Mouse (Mus musculus) forebrain, embryonic 10.5 days (tissue): Measurements from ENCODE around the gene Dennd4b. TPM values are rescaled to one million over a fixed set of nuclear protein-coding genes. Genes with fewer than 3 reads are reported as not detected.

ENCODE experiments used
- DNase-seq: peaks from one replicate; pipeline ENCODE4 v3.0.0-alpha.2; 2017; ENCODE audit warnings: low spot score; ENCODE audit errors: extremely low spot score
- H3K27ac ChIP-seq: fragments of 300-500 bp; sonication (generic); 2 replicates; pipeline ENCODE4 v1.5.1; 2016; ENCODE audit warnings: mild to moderate bottlenecking
- H3K27me3 ChIP-seq: fragments of 300-500 bp; sonication (generic); 2 replicates; pipeline ENCODE4 v1.6.1; 2016; ENCODE audit warnings: mild to moderate bottlenecking; ENCODE audit not compliant: poor library complexity, severe bottlenecking
- H3K36me3 ChIP-seq: fragments of 300-500 bp; sonication (generic); replicated peaks from 2 replicates; pipeline ENCODE4 v1.6.1; 2016; ENCODE audit warnings: mild to moderate bottlenecking, moderate library complexity
- H3K4me1 ChIP-seq: fragments of 300-500 bp; sonication (generic); 2 replicates; pipeline ENCODE4 v1.6.1; 2016
- H3K4me3 ChIP-seq: fragments of 300-500 bp; sonication (generic); 2 replicates; pipeline ENCODE4 v1.5.1; 2016; ENCODE audit warnings: mild to moderate bottlenecking, moderate library complexity
- H3K9me3 ChIP-seq: fragments of 300-500 bp; sonication (generic); 2 replicates; pipeline ENCODE4 v1.6.1; 2016; ENCODE audit warnings: mild to moderate bottlenecking, moderate library complexity
- WGBS: fragments of 180-500 bp; shearing (Covaris S2); methylation state at CpG from one replicate; pipeline ENCODE4 v1.1.7; 2016; 5-methylcytosine and 5-hydroxymethylcytosine counted together
- microRNA-seq: library from miRNA; unstranded; fragments of <30 nt; microRNA quantifications from one replicate; pipeline ENCODE4, GENCODE M21; 2017
- polyA plus RNA-seq: library from polyadenylated mRNA; unstranded; fragments of >200 nt; fragmentation: Nextera tagmentation; extraction: Ambion mirVana; gene quantifications from 2 replicates; pipeline ENCODE4 v1.2.1, GENCODE M21; 2016

Dennd4b gene
- polyA plus RNA-seq, 1 experiment from 2014 or later, result 7.2 TPM

GRCm38 (mm10) chr3:90293352-90294063 lies 28.5 kb downstream of the Dennd4b start:
- Histone ChIP-seq H3K4me3 (peak overlapping the region; percentile 86), H3K4me1 (peaks cover 21% of the 10 kb centered on the region), H3K36me3 (peaks cover 34% of the 10 kb centered on the region), H3K27ac (peak overlapping the region; percentile 93), H3K27me3 (no peaks in the 10 kb centered on the region), H3K9me3 (no peaks in the 10 kb centered on the region)
- no peak for DNase-seq
- 0% methylated on average over 38 of the region's 68 CpGs for WGBS

- WGBS, result 2% methylated on average over 11 of the region's 11 CpGs
Measured at GRCm38 (mm10) chr3:90294064-90294440, 29.1 kb downstream of the Dennd4b start.

GRCm38 (mm10) chr3:90294651-90295050 lies 29.7 kb downstream of the Dennd4b start:
- 83% methylated on average over 2 of the region's 2 CpGs for WGBS
- peak overlapping the region; percentile 86 for H3K4me3 ChIP-seq

More at GRCm38 (mm10) chr3:90294064-90294440, 29.1 kb downstream of the Dennd4b start:
- no peak for DNase-seq
- H3K4me3 ChIP-seq, result peak overlapping the region; percentile 86
- peak overlapping the region; percentile 93 for H3K27ac ChIP-seq
- no peaks in the 10 kb centered on the region for H3K27me3 ChIP-seq
- H3K9me3 ChIP-seq, result no peaks in the 10 kb centered on the region
- peaks cover 21% of the 10 kb centered on the region for H3K4me1 ChIP-seq
- peaks cover 34% of the 10 kb centered on the region for H3K36me3 ChIP-seq

GRCm38 (mm10) chr3:90305801-90306200 lies 40.8 kb downstream of the Dennd4b start:
- Histone ChIP-seq H3K27me3 (no peaks in the 10 kb centered on the region), H3K9me3 (no peaks in the 10 kb centered on the region), H3K36me3 (peaks cover 27% of the 10 kb centered on the region), H3K4me3 (no peak overlapping the region), H3K4me1 (no peaks in the 10 kb centered on the region; the same call in 1 of the 2 replicates), H3K27ac (no peak overlapping the region)
- 94% methylated on average over 3 of the region's 3 CpGs for WGBS
- no peak for DNase-seq

More at GRCm38 (mm10) chr3:90294651-90295050, 29.7 kb downstream of the Dennd4b start:
- Histone ChIP-seq H3K36me3 (peaks cover 35% of the 10 kb centered on the region), H3K9me3 (no peaks in the 10 kb centered on the region), H3K27me3 (no peaks in the 10 kb centered on the region), H3K4me1 (peaks cover 21% of the 10 kb centered on the region), H3K27ac (peak overlapping the region; percentile 93)
- no peak for DNase-seq

GRCm38 (mm10) chr3:90309589-90309988 lies 44.6 kb downstream of the Dennd4b start:
- H3K4me3 ChIP-seq, result no peak overlapping the region
- no peaks in the 10 kb centered on the region; the same call in 1 of the 2 replicates for H3K4me1 ChIP-seq
- DNase-seq, result no peak

GRCm38 (mm10) chr3:90313367-90313766 lies 48.4 kb downstream of the Dennd4b start:
- Histone ChIP-seq H3K27me3 (no peaks in the 10 kb centered on the region), H3K36me3 (peaks cover 15% of the 10 kb centered on the region), H3K9me3 (no peaks in the 10 kb centered on the region), H3K27ac (no peak overlapping the region), H3K4me3 (no peak overlapping the region), H3K4me1 (no peaks in the 10 kb centered on the region)
- no peak for DNase-seq

More at GRCm38 (mm10) chr3:90309589-90309988, 44.6 kb downstream of the Dennd4b start:
- Histone ChIP-seq H3K9me3 (no peaks in the 10 kb centered on the region), H3K27ac (no peak overlapping the region), H3K27me3 (no peaks in the 10 kb centered on the region), H3K36me3 (peaks cover 25% of the 10 kb centered on the region)

- no peak overlapping the region for H3K4me3 ChIP-seq
- peaks cover 15% of the 10 kb centered on the region for H3K36me3 ChIP-seq
- H3K27me3 ChIP-seq, result no peaks in the 10 kb centered on the region
- no peaks in the 10 kb centered on the region for H3K9me3 ChIP-seq
- H3K4me1 ChIP-seq, result no peaks in the 10 kb centered on the region
- DNase-seq, result no peak
- no peak overlapping the region for H3K27ac ChIP-seq
Measured at GRCm38 (mm10) chr3:90314241-90314640, 49.3 kb downstream of the Dennd4b start.

GRCm38 (mm10) chr3:90322289-90322688 lies 57.3 kb downstream of the Dennd4b start:
- 88% methylated on average over 6 of the region's 6 CpGs for WGBS
- Histone ChIP-seq H3K27ac (no peak overlapping the region), H3K27me3 (no peaks in the 10 kb centered on the region), H3K4me1 (peaks cover 16% of the 10 kb centered on the region; the same call in 1 of the 2 replicates), H3K9me3 (no peaks in the 10 kb centered on the region), H3K36me3 (peaks cover 10% of the 10 kb centered on the region; the same call in 1 of the 2 replicates), H3K4me3 (no peak overlapping the region)
- no peak for DNase-seq

- Histone ChIP-seq H3K9me3 (no peaks in the 10 kb centered on the region), H3K36me3 (peaks cover 12% of the 10 kb centered on the region), H3K27me3 (no peaks in the 10 kb centered on the region), H3K4me3 (no peak overlapping the region), H3K4me1 (peaks cover 16% of the 10 kb centered on the region; the same call in 1 of the 2 replicates), H3K27ac (peak overlapping the region; percentile 20; the same call in 1 of the 2 replicates)
- WGBS, result 86% methylated on average over 5 of the region's 5 CpGs
- no peak for DNase-seq
Measured at GRCm38 (mm10) chr3:90323119-90323518, 58.1 kb downstream of the Dennd4b start.

Small RNAs within 50 kb of the gene (microRNA-seq; reads per million reads assigned to microRNA genes)
- gene Mir7012, result not detected

Other genes starting within 250 kb of the Dennd4b start
- gene 4933434E20Rik, start 213.5 kb upstream of the Dennd4b start, polyA plus RNA-seq, result 210 and 216 TPM in 2 replicates
- 220 and 222 TPM in 2 replicates for gene Ubap2l, start 212.6 kb upstream of the Dennd4b start, polyA plus RNA-seq
- gene Tpm3, start 192.5 kb upstream of the Dennd4b start, polyA plus RNA-seq, result 579 and 590 TPM in 2 replicates
- gene Nup210l, start 161.1 kb upstream of the Dennd4b start, polyA plus RNA-seq, result 0.61 and 0.64 TPM in 2 replicates
- gene Rps27, start 51.5 kb upstream of the Dennd4b start, polyA plus RNA-seq, result 1,069 and 1,078 TPM in 2 replicates
- 24.4 and 25.6 TPM in 2 replicates for gene Rab13, start 51.5 kb upstream of the Dennd4b start, polyA plus RNA-seq
- 89.4 and 96.6 TPM in 2 replicates for gene Jtb, start 33.6 kb upstream of the Dennd4b start, polyA plus RNA-seq
- gene Creb3l4, start 21.7 kb upstream of the Dennd4b start, polyA plus RNA-seq, result 4.5 and 5.8 TPM in 2 replicates
- gene Slc39a1, start 17.0 kb upstream of the Dennd4b start, polyA plus RNA-seq, result 69.6 and 75.4 TPM in 2 replicates
- gene Crtc2, start 11.0 kb upstream of the Dennd4b start, polyA plus RNA-seq, result 21.3 and 26.4 TPM in 2 replicates
- 12.4 and 14.4 TPM in 2 replicates for gene Gatad2b, start 28.0 kb downstream of the Dennd4b start, polyA plus RNA-seq
- 18.8 and 20.9 TPM in 2 replicates for gene Slc27a3, start 124.8 kb downstream of the Dennd4b start, polyA plus RNA-seq
- 40.9 and 41.9 TPM in 2 replicates for gene Ints3, start 168.4 kb downstream of the Dennd4b start, polyA plus RNA-seq
- gene Npr1, start 200.7 kb downstream of the Dennd4b start, polyA plus RNA-seq, result 2.0 and 2.3 TPM in 2 replicates
- 344 and 355 TPM in 2 replicates for gene Ilf2, start 210.9 kb downstream of the Dennd4b start, polyA plus RNA-seq
- gene Snapin, start 225.8 kb downstream of the Dennd4b start, polyA plus RNA-seq, result 58.9 and 59.6 TPM in 2 replicates
- 176 and 192 TPM in 2 replicates for gene Chtop, start 244.3 kb downstream of the Dennd4b start, polyA plus RNA-seq
- 4.4 and 7.9 TPM in 2 replicates for gene S100a1, start 249.2 kb downstream of the Dennd4b start, polyA plus RNA-seq
- 7.8 and 8.2 TPM in 2 replicates for gene S100a13, start 249.2 kb downstream of the Dennd4b start, polyA plus RNA-seq